Mouse (Mus musculus): ENCODE data around the gene Micu1. TPM values are rescaled to one million over a fixed set of nuclear protein-coding genes. Genes with fewer than 3 reads are reported as not detected.

Micu1 gene
- polyA plus RNA-seq, 1 experiment, result 22.9 TPM

GRCm38 (mm10) chr10:59889339-59889738 lies 187.1 kb downstream of the Micu1 start:
- TF ChIP-seq POLR2A (IDR thresholded peaks at IDR 0.05; ENCODE audit: insufficient read depth, low read length) (no peak), EP300 (IDR thresholded peaks at IDR 0.05; ENCODE audit: insufficient read depth, low read depth, low read length) (no peak), CTCF (IDR thresholded peaks at IDR 0.05; ENCODE audit: low read depth, low read length) (no peak)
- Histone ChIP-seq H3K9me3 (replicated peaks; ENCODE audit: control insufficient read depth, insufficient read depth, low read length, poor library complexity, severe bottlenecking) (no peaks in the 10 kb centered on the region), H3K36me3 (ENCODE audit: control insufficient read depth, insufficient read depth, low read length, poor library complexity, severe bottlenecking) (peaks cover 9% of the 10 kb centered on the region), H3K4me1 (ENCODE audit: control insufficient read depth, insufficient read depth, low read length) (no peaks in the 10 kb centered on the region), H3K27ac (ENCODE audit: insufficient read depth, low read length) (no peak overlapping the region), H3K27me3 (ENCODE audit: control insufficient read depth, insufficient read depth, low read length, poor library complexity, severe bottlenecking) (no peaks in the 10 kb centered on the region), H3K9ac (ENCODE audit: low read depth, poor library complexity, severe bottlenecking) (no peak overlapping the region), H3K4me3 (ENCODE audit: low read depth, low read length) (no peak overlapping the region)

GRCm38 (mm10) chr10:59889953-59890751 lies 187.9 kb downstream of the Micu1 start:
- H3K27ac ChIP-seq (ENCODE audit: insufficient read depth, low read length), result no peak overlapping the region
- no peak for TF ChIP-seq EP300 (IDR thresholded peaks at IDR 0.05; ENCODE audit: insufficient read depth, low read depth, low read length)
- no peak for TF ChIP-seq POLR2A (IDR thresholded peaks at IDR 0.05; ENCODE audit: insufficient read depth, low read length)
- no peak for TF ChIP-seq CTCF (IDR thresholded peaks at IDR 0.05; ENCODE audit: low read depth, low read length)
- H3K9ac ChIP-seq (ENCODE audit: low read depth, poor library complexity, severe bottlenecking), result no peak overlapping the region
- no peak overlapping the region for H3K4me3 ChIP-seq (ENCODE audit: low read depth, low read length)
- H3K4me1 ChIP-seq (ENCODE audit: control insufficient read depth, insufficient read depth, low read length), result no peaks in the 10 kb centered on the region
- no peaks in the 10 kb centered on the region for H3K9me3 ChIP-seq (replicated peaks; ENCODE audit: control insufficient read depth, insufficient read depth, low read length, poor library complexity, severe bottlenecking)
- H3K36me3 ChIP-seq (ENCODE audit: control insufficient read depth, insufficient read depth, low read length, poor library complexity, severe bottlenecking), result peaks cover 11% of the 10 kb centered on the region
- no peaks in the 10 kb centered on the region for H3K27me3 ChIP-seq (ENCODE audit: control insufficient read depth, insufficient read depth, low read length, poor library complexity, severe bottlenecking)

- H3K27me3 ChIP-seq (ENCODE audit: control insufficient read depth, insufficient read depth, low read length, poor library complexity, severe bottlenecking), result no peaks in the 10 kb centered on the region
- TF ChIP-seq CTCF (IDR thresholded peaks at IDR 0.05; ENCODE audit: low read depth, low read length) (peak; percentile 99), POLR2A (IDR thresholded peaks at IDR 0.05; ENCODE audit: insufficient read depth, low read length) (no peak)
- no peaks in the 10 kb centered on the region for H3K9me3 ChIP-seq (replicated peaks; ENCODE audit: control insufficient read depth, insufficient read depth, low read length, poor library complexity, severe bottlenecking)
- H3K9ac ChIP-seq (ENCODE audit: low read depth, poor library complexity, severe bottlenecking), result no peak overlapping the region
- H3K36me3 ChIP-seq (ENCODE audit: control insufficient read depth, insufficient read depth, low read length, poor library complexity, severe bottlenecking), result peaks cover 11% of the 10 kb centered on the region
- no peaks in the 10 kb centered on the region for H3K4me1 ChIP-seq (ENCODE audit: control insufficient read depth, insufficient read depth, low read length)
- no peak overlapping the region for H3K27ac ChIP-seq (ENCODE audit: insufficient read depth, low read length)
- no peak overlapping the region for H3K4me3 ChIP-seq (ENCODE audit: low read depth, low read length)
These were observed 190.7 kb downstream of the Micu1 start for GRCm38 (mm10) chr10:59892977-59893376.

GRCm38 (mm10) chr10:59894251-59895160 lies 192.2 kb downstream of the Micu1 start:
- no peaks in the 10 kb centered on the region for H3K4me1 ChIP-seq (ENCODE audit: control insufficient read depth, insufficient read depth, low read length)
- no peak overlapping the region for H3K9ac ChIP-seq (ENCODE audit: low read depth, poor library complexity, severe bottlenecking)
- H3K27me3 ChIP-seq (ENCODE audit: control insufficient read depth, insufficient read depth, low read length, poor library complexity, severe bottlenecking), result no peaks in the 10 kb centered on the region
- H3K27ac ChIP-seq (ENCODE audit: insufficient read depth, low read length), result no peak overlapping the region
- no peak overlapping the region for H3K4me3 ChIP-seq (ENCODE audit: low read depth, low read length)
- H3K9me3 ChIP-seq (replicated peaks; ENCODE audit: control insufficient read depth, insufficient read depth, low read length, poor library complexity, severe bottlenecking), result no peaks in the 10 kb centered on the region
- TF ChIP-seq CTCF (IDR thresholded peaks at IDR 0.05; ENCODE audit: low read depth, low read length), result peak; percentile 97
- TF ChIP-seq EP300 (IDR thresholded peaks at IDR 0.05; ENCODE audit: insufficient read depth, low read depth, low read length), result 0 out of 2 replicates have a peak, but pooled peaks have one; percentile 32
- no peak for TF ChIP-seq POLR2A (IDR thresholded peaks at IDR 0.05; ENCODE audit: insufficient read depth, low read length)
- H3K36me3 ChIP-seq (ENCODE audit: control insufficient read depth, insufficient read depth, low read length, poor library complexity, severe bottlenecking), result peaks cover 11% of the 10 kb centered on the region

GRCm38 (mm10) chr10:59895460-59896186 lies 193.3 kb downstream of the Micu1 start:
- TF ChIP-seq POLR2A (IDR thresholded peaks at IDR 0.05; ENCODE audit: insufficient read depth, low read length), result no peak
- no peak for TF ChIP-seq CTCF (IDR thresholded peaks at IDR 0.05; ENCODE audit: low read depth, low read length)
- TF ChIP-seq EP300 (IDR thresholded peaks at IDR 0.05; ENCODE audit: insufficient read depth, low read depth, low read length), result no peak

More at GRCm38 (mm10) chr10:59895460-59896186, 193.3 kb downstream of the Micu1 start:
- Histone ChIP-seq H3K4me1 (ENCODE audit: control insufficient read depth, insufficient read depth, low read length) (peaks cover 5% of the 10 kb centered on the region), H3K27ac (ENCODE audit: insufficient read depth, low read length) (no peak overlapping the region), H3K9ac (ENCODE audit: low read depth, poor library complexity, severe bottlenecking) (no peak overlapping the region), H3K4me3 (ENCODE audit: low read depth, low read length) (no peak overlapping the region), H3K9me3 (replicated peaks; ENCODE audit: control insufficient read depth, insufficient read depth, low read length, poor library complexity, severe bottlenecking) (no peaks in the 10 kb centered on the region), H3K36me3 (ENCODE audit: control insufficient read depth, insufficient read depth, low read length, poor library complexity, severe bottlenecking) (peaks cover 11% of the 10 kb centered on the region), H3K27me3 (ENCODE audit: control insufficient read depth, insufficient read depth, low read length, poor library complexity, severe bottlenecking) (no peaks in the 10 kb centered on the region)

Data from ES-Bruce4 (cell line).